Mouse (Mus musculus): Measurements from ENCODE around the gene Map3k1. TPM values are rescaled to one million over a fixed set of nuclear protein-coding genes. Genes with fewer than 3 reads are reported as not detected.

Map3k1 gene
- polyA plus RNA-seq, 1 experiment from 2014 or later = 30.3 TPM

GRCm38 (mm10) chr13:111777865-111778264, 30.9 kb downstream of the Map3k1 start:
- H3K9ac ChIP-seq (ENCODE audit: low read depth, low read length) = no peak overlapping the region
- H3K4me2 ChIP-seq (ENCODE audit: low read length) = no peak overlapping the region
- peaks cover 19% of the 10 kb centered on the region for H3K4me1 ChIP-seq (replicated peaks; ENCODE audit: insufficient read depth, low read length)
- no peak overlapping the region for H3K27ac ChIP-seq
- 59% methylated on average over 10 of the region's 10 CpGs for WGBS
- H3K4me3 ChIP-seq (replicated peaks; ENCODE audit: low read depth, low read length) = no peak overlapping the region
- ATAC-seq (replicated peaks; ENCODE audit: low FRiP score, low read depth) (no peak), DNase-seq (ENCODE audit: low spot score) (no peak)
- no peaks in the 10 kb centered on the region for H3K9me3 ChIP-seq (replicated peaks; ENCODE audit: low read length)
- no peaks in the 10 kb centered on the region for H3K27me3 ChIP-seq (ENCODE audit: insufficient read depth, low read length)
- no peak for TF ChIP-seq CTCF (IDR thresholded peaks at IDR 0.05; ENCODE audit: low read depth)
- H3K36me3 ChIP-seq (ENCODE audit: insufficient read depth, low read length) = peaks cover 14% of the 10 kb centered on the region

DNA sequence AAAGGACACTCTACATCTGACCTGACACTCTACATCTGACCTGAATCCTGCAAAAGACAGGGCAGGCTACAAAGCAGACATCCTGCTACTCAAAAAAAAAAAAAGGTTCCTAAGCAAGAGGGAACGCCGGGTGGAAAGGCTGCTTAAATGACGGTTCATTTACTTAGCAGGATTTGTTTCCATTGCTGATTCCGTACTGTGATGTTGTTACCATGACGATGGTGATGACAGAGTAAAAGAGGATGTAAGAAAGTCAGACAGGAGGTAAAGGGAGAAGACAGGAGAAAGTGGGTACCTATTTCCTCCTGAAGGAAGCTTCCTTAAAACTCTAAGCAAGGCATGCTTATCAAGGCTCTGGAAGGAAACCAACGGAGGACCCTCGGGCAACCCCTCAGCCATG, 31.6 kb downstream of the Map3k1 start:
- Histone ChIP-seq H3K9me3 (replicated peaks; ENCODE audit: low read length) (no peaks in the 10 kb centered on the region), H3K27ac (no peak overlapping the region), H3K4me1 (replicated peaks; ENCODE audit: insufficient read depth, low read length) (peaks cover 19% of the 10 kb centered on the region), H3K4me2 (ENCODE audit: low read length) (no peak overlapping the region), H3K4me3 (replicated peaks; ENCODE audit: low read depth, low read length) (no peak overlapping the region), H3K9ac (ENCODE audit: low read depth, low read length) (no peak overlapping the region), H3K27me3 (ENCODE audit: insufficient read depth, low read length) (no peaks in the 10 kb centered on the region), H3K36me3 (ENCODE audit: insufficient read depth, low read length) (peaks cover 16% of the 10 kb centered on the region)
- DNase-seq (ENCODE audit: low spot score) (no peak), ATAC-seq (replicated peaks; ENCODE audit: low FRiP score, low read depth) (no peak)
- WGBS = 55% methylated on average over 7 of the region's 7 CpGs
- no peak for TF ChIP-seq CTCF (IDR thresholded peaks at IDR 0.05; ENCODE audit: low read depth)

GRCm38 (mm10) chr13:111772075-111772474, 36.7 kb downstream of the Map3k1 start:
- WGBS = 90% methylated on average over 8 of the region's 8 CpGs
- DNase-seq (ENCODE audit: low spot score) (no peak), ATAC-seq (replicated peaks; ENCODE audit: low FRiP score, low read depth) (no peak)
- H3K27me3 ChIP-seq (ENCODE audit: insufficient read depth, low read length) = no peaks in the 10 kb centered on the region
- no peaks in the 10 kb centered on the region for H3K9me3 ChIP-seq (replicated peaks; ENCODE audit: low read length)
- TF ChIP-seq CTCF (IDR thresholded peaks at IDR 0.05; ENCODE audit: low read depth) = no peak
- 0 out of 2 replicates have a peak, but pooled peaks cover 4% of the 10 kb centered on the region for H3K4me1 ChIP-seq (replicated peaks; ENCODE audit: insufficient read depth, low read length)
- no peak overlapping the region for H3K27ac ChIP-seq
- no peak overlapping the region for H3K9ac ChIP-seq (ENCODE audit: low read depth, low read length)
- H3K36me3 ChIP-seq (ENCODE audit: insufficient read depth, low read length) = peaks cover 53% of the 10 kb centered on the region
- no peak overlapping the region for H3K4me3 ChIP-seq (replicated peaks; ENCODE audit: low read depth, low read length)
- H3K4me2 ChIP-seq (ENCODE audit: low read length) = no peak overlapping the region

- Histone ChIP-seq H3K4me1 (replicated peaks; ENCODE audit: insufficient read depth, low read length) (no peaks in the 10 kb centered on the region), H3K4me2 (ENCODE audit: low read length) (no peak overlapping the region), H3K27me3 (ENCODE audit: insufficient read depth, low read length) (no peaks in the 10 kb centered on the region), H3K9me3 (replicated peaks; ENCODE audit: low read length) (no peaks in the 10 kb centered on the region), H3K36me3 (ENCODE audit: insufficient read depth, low read length) (peaks cover 60% of the 10 kb centered on the region), H3K9ac (ENCODE audit: low read depth, low read length) (no peak overlapping the region), H3K27ac (no peak overlapping the region), H3K4me3 (replicated peaks; ENCODE audit: low read depth, low read length) (no peak overlapping the region)
- peak; percentile 17; the same call in 1 of the 2 replicates for ATAC-seq (replicated peaks; ENCODE audit: low FRiP score, low read depth)
- WGBS = 53% methylated on average over 7 of the region's 7 CpGs
- peak; percentile 89 for TF ChIP-seq CTCF (IDR thresholded peaks at IDR 0.05; ENCODE audit: low read depth)
- peak; percentile 84 for DNase-seq (ENCODE audit: low spot score)
These were observed 37.6 kb downstream of the Map3k1 start for GRCm38 (mm10) chr13:111771232-111771631.

DNA sequence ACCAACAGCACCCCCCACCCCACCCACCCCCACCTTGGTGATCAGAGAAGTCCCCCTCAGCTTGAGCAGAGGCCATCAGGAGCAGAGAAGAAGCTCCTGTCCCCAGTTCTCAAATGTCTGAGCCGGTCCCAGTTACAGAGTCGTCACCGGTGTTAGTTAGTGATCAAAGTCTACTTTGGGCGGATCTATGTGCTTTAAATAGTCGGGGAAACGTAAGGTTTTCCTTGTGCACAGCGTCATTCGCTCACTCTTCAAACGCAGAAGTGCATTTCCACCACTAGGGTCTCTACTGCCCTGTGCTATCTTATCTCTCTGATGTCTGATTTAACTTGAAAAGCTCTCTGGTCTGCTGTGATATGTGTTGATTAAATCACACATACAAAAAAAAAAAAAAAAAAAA, 38.0 kb downstream of the Map3k1 start:
- peaks cover 60% of the 10 kb centered on the region for H3K36me3 ChIP-seq (ENCODE audit: insufficient read depth, low read length)
- no peaks in the 10 kb centered on the region for H3K4me1 ChIP-seq (replicated peaks; ENCODE audit: insufficient read depth, low read length)
- WGBS = 86% methylated on average over 9 of the region's 9 CpGs
- no peak overlapping the region for H3K4me2 ChIP-seq (ENCODE audit: low read length)
- no peak for TF ChIP-seq CTCF (IDR thresholded peaks at IDR 0.05; ENCODE audit: low read depth)
- H3K27me3 ChIP-seq (ENCODE audit: insufficient read depth, low read length) = no peaks in the 10 kb centered on the region
- ATAC-seq (replicated peaks; ENCODE audit: low FRiP score, low read depth) (no peak), DNase-seq (ENCODE audit: low spot score) (no peak)
- no peaks in the 10 kb centered on the region for H3K9me3 ChIP-seq (replicated peaks; ENCODE audit: low read length)
- no peak overlapping the region for H3K27ac ChIP-seq
- no peak overlapping the region for H3K4me3 ChIP-seq (replicated peaks; ENCODE audit: low read depth, low read length)
- no peak overlapping the region for H3K9ac ChIP-seq (ENCODE audit: low read depth, low read length)

GRCm38 (mm10) chr13:111762526-111762925, 46.3 kb downstream of the Map3k1 start:
- ATAC-seq (replicated peaks; ENCODE audit: low FRiP score, low read depth) = no peak
- no peaks in the 10 kb centered on the region for H3K27me3 ChIP-seq (ENCODE audit: insufficient read depth, low read length)
- no peaks in the 10 kb centered on the region for H3K9me3 ChIP-seq (replicated peaks; ENCODE audit: low read length)
- 88% methylated on average over 12 of the region's 12 CpGs for WGBS
- H3K4me2 ChIP-seq (ENCODE audit: low read length) = no peak overlapping the region
- TF ChIP-seq CTCF (IDR thresholded peaks at IDR 0.05; ENCODE audit: low read depth) = no peak
- DNase-seq (ENCODE audit: low spot score) = no peak
- H3K27ac ChIP-seq = no peak overlapping the region
- no peak overlapping the region for H3K4me3 ChIP-seq (replicated peaks; ENCODE audit: low read depth, low read length)
- no peak overlapping the region for H3K9ac ChIP-seq (ENCODE audit: low read depth, low read length)
- H3K4me1 ChIP-seq (replicated peaks; ENCODE audit: insufficient read depth, low read length) = no peaks in the 10 kb centered on the region
- H3K36me3 ChIP-seq (ENCODE audit: insufficient read depth, low read length) = peaks cover 74% of the 10 kb centered on the region

DNA sequence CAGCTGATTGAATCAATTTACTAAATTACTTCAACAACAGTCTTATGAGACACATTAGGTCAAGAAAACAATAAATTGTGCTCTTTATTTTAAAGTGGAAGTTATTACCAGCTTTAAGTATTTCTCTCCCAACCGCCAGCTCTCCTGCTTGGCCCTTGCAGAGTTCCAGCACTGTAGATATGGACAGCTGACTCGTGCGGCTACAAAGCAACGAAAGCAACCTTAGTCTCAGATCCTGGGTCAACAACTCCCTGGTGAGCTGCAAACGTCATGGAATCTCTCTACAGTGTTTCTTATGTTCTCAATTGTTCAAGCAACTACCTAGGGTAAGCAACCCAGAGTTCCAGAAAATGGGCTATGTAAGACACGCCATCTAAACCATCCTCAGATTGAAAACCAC, 51.8 kb downstream of the Map3k1 start:
- 83% methylated on average over 6 of the region's 6 CpGs for WGBS
- Histone ChIP-seq H3K36me3 (ENCODE audit: insufficient read depth, low read length) (peaks cover 87% of the 10 kb centered on the region), H3K4me2 (ENCODE audit: low read length) (no peak overlapping the region), H3K27me3 (ENCODE audit: insufficient read depth, low read length) (no peaks in the 10 kb centered on the region), H3K9ac (ENCODE audit: low read depth, low read length) (no peak overlapping the region), H3K27ac (no peak overlapping the region), H3K4me3 (replicated peaks; ENCODE audit: low read depth, low read length) (no peak overlapping the region), H3K9me3 (replicated peaks; ENCODE audit: low read length) (no peaks in the 10 kb centered on the region), H3K4me1 (replicated peaks; ENCODE audit: insufficient read depth, low read length) (no peaks in the 10 kb centered on the region)
- ATAC-seq (replicated peaks; ENCODE audit: low FRiP score, low read depth) = no peak
- no peak for DNase-seq (ENCODE audit: low spot score)
- TF ChIP-seq CTCF (IDR thresholded peaks at IDR 0.05; ENCODE audit: low read depth) = no peak
